Mouse (Mus musculus) kidney, embryonic 16.5 days (tissue): ENCODE results near the gene Add3. TPM values are rescaled to one million over a fixed set of nuclear protein-coding genes. Genes with fewer than 3 reads are reported as not detected.

Source experiments
- ATAC-seq: fragments of 200-750 bp; cut with Nextera tagmentation; 2 replicates; pipeline ENCODE4 v1.8.0; 2017; ENCODE audit warnings: moderate TSS enrichment; ENCODE audit not compliant: low FRiP score, low TSS enrichment
- H3K27ac ChIP-seq: fragments of 300-500 bp; sonication (generic); 2 replicates; pipeline ENCODE4 v1.5.1; 2014; ENCODE audit warnings: low read length
- H3K27me3 ChIP-seq: fragments of 300-500 bp; sonication (generic); 2 replicates; pipeline ENCODE4 v1.6.1; 2014; ENCODE audit warnings: low read length, control low read depth, mixed read lengths; ENCODE audit not compliant: insufficient read depth
- H3K36me3 ChIP-seq: fragments of 300-500 bp; sonication (generic); 2 replicates; pipeline ENCODE4 v1.6.1; 2014; ENCODE audit warnings: low read length, control low read depth, mixed read lengths; ENCODE audit not compliant: insufficient read depth
- H3K4me1 ChIP-seq: fragments of 300-500 bp; sonication (generic); 2 replicates; pipeline ENCODE4 v1.6.1; 2014; ENCODE audit warnings: low read length, control low read depth, mixed read lengths; ENCODE audit not compliant: insufficient read depth
- H3K4me2 ChIP-seq: fragments of 300-500 bp; sonication (generic); replicated peaks from 2 replicates; pipeline ENCODE4 v1.6.1; 2014; ENCODE audit warnings: low read depth, low read length
- H3K4me3 ChIP-seq: fragments of 300-500 bp; sonication (generic); 2 replicates; pipeline ENCODE4 v1.5.1; 2014; ENCODE audit warnings: mild to moderate bottlenecking, low read length
- H3K9ac ChIP-seq: fragments of 300-500 bp; sonication (generic); replicated peaks from 2 replicates; pipeline ENCODE4 v1.6.1; 2014; ENCODE audit warnings: low read length
- H3K9me3 ChIP-seq: fragments of 300-500 bp; sonication (generic); 2 replicates; pipeline ENCODE4 v1.6.1; 2016; ENCODE audit warnings: low read length, control low read depth
- WGBS: fragments of 180-500 bp; shearing (Covaris S2); extraction: QIAGEN DNeasy Blood & Tissue Kit; methylation state at CpG from one replicate; pipeline ENCODE4 v1.1.7; 2014; 5-methylcytosine and 5-hydroxymethylcytosine counted together
- polyA plus RNA-seq: library from polyadenylated mRNA; unstranded; fragments of >200 nt; fragmentation: Nextera tagmentation; extraction: Ambion mirVana; gene quantifications from 2 replicates; pipeline ENCODE4 v1.2.1, GENCODE M21; 2015

Add3 gene
- polyA plus RNA-seq = 85.1 and 87.0 TPM in 2 replicates

GRCm38 (mm10) chr19:53140044-53140803 is at the start of gene Add3:
TSS of gene Add3 (plus strand) at chr19:53140443.
- Histone ChIP-seq H3K4me3 (peak within 1 kb of the TSS; percentile 96), H3K4me2 (peak within 1 kb of the TSS; percentile 66), H3K27ac (peak within 1 kb of the TSS; percentile 92), H3K9ac (peak within 1 kb of the TSS; percentile 80), H3K4me1 (peaks cover 24% of the 10 kb centered on the region), H3K27me3 (no peaks in the 10 kb centered on the region), H3K9me3 (no peaks in the 10 kb centered on the region), H3K36me3 (no peaks in the 10 kb centered on the region)
- 4% methylated on average over 24 of the region's 24 CpGs for WGBS
- ATAC-seq = no peak

- no peak for ATAC-seq
- no peak overlapping the region for H3K9ac ChIP-seq
- no peaks in the 10 kb centered on the region for H3K36me3 ChIP-seq
- WGBS = 90% methylated on average over 5 of the region's 5 CpGs
- peaks cover 22% of the 10 kb centered on the region for H3K4me1 ChIP-seq
- H3K4me3 ChIP-seq = no peak overlapping the region
- H3K27me3 ChIP-seq = no peaks in the 10 kb centered on the region
- no peaks in the 10 kb centered on the region for H3K9me3 ChIP-seq
- H3K4me2 ChIP-seq = no peak overlapping the region
- H3K27ac ChIP-seq = no peak overlapping the region
Measured at GRCm38 (mm10) chr19:53090677-53091076, 49.6 kb upstream of the Add3 start.

GRCm38 (mm10) chr19:53092251-53092650 is 48.0 kb upstream of the Add3 start:
- WGBS = 73% methylated on average over 6 of the region's 6 CpGs
- Histone ChIP-seq H3K4me1 (peaks cover 8% of the 10 kb centered on the region), H3K4me3 (no peak overlapping the region), H3K36me3 (no peaks in the 10 kb centered on the region), H3K9me3 (no peaks in the 10 kb centered on the region), H3K27ac (0 out of 2 replicates have a peak overlapping the region, but pooled peaks have one; percentile 10), H3K9ac (no peak overlapping the region), H3K27me3 (no peaks in the 10 kb centered on the region), H3K4me2 (no peak overlapping the region)
- ATAC-seq = peak; percentile 28; the same call in 1 of the 2 replicates

GRCm38 (mm10) chr19:53093294-53093693 is 46.9 kb upstream of the Add3 start:
- Histone ChIP-seq H3K9me3 (no peaks in the 10 kb centered on the region), H3K27me3 (no peaks in the 10 kb centered on the region), H3K4me1 (no peaks in the 10 kb centered on the region), H3K9ac (no peak overlapping the region), H3K27ac (no peak overlapping the region), H3K4me2 (no peak overlapping the region), H3K36me3 (no peaks in the 10 kb centered on the region), H3K4me3 (no peak overlapping the region)
- ATAC-seq = no peak
- WGBS = 78% methylated on average over 3 of the region's 3 CpGs

DNA sequence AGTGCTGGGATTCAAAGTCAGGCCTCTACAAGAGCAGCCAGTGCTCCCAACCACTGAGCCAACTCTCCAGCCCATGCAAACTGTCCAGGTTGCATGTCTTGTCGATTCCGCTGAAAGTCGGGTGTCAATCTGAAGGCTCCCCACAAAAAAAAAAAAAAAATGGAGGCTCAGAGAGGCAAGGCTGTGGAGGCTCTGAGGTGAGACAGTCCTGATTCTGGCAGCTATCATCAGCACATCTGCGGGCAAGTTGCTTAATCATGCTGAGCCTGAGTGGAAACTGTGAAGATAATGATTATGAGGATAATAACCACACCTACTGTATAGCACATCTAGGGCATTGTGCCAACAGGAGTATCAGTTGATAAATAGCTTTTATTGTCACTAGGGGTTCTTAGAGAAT is 45.6 kb upstream of the Add3 start:
- H3K9me3 ChIP-seq = no peaks in the 10 kb centered on the region
- 85% methylated on average over 4 of the region's 4 CpGs for WGBS
- no peak overlapping the region for H3K27ac ChIP-seq
- no peaks in the 10 kb centered on the region for H3K36me3 ChIP-seq
- no peaks in the 10 kb centered on the region for H3K4me1 ChIP-seq
- H3K27me3 ChIP-seq = no peaks in the 10 kb centered on the region
- no peak overlapping the region for H3K4me3 ChIP-seq
- no peak overlapping the region for H3K4me2 ChIP-seq
- no peak overlapping the region for H3K9ac ChIP-seq
- ATAC-seq = no peak

- ATAC-seq = no peak
- Histone ChIP-seq H3K4me3 (no peak overlapping the region), H3K36me3 (no peaks in the 10 kb centered on the region), H3K9me3 (no peaks in the 10 kb centered on the region), H3K4me2 (no peak overlapping the region), H3K4me1 (peaks cover 20% of the 10 kb centered on the region), H3K27me3 (no peaks in the 10 kb centered on the region), H3K27ac (no peak overlapping the region), H3K9ac (no peak overlapping the region)
- 55% methylated on average over 12 of the region's 12 CpGs for WGBS
Measured at GRCm38 (mm10) chr19:53101374-53102300, 38.6 kb upstream of the Add3 start.

DNA sequence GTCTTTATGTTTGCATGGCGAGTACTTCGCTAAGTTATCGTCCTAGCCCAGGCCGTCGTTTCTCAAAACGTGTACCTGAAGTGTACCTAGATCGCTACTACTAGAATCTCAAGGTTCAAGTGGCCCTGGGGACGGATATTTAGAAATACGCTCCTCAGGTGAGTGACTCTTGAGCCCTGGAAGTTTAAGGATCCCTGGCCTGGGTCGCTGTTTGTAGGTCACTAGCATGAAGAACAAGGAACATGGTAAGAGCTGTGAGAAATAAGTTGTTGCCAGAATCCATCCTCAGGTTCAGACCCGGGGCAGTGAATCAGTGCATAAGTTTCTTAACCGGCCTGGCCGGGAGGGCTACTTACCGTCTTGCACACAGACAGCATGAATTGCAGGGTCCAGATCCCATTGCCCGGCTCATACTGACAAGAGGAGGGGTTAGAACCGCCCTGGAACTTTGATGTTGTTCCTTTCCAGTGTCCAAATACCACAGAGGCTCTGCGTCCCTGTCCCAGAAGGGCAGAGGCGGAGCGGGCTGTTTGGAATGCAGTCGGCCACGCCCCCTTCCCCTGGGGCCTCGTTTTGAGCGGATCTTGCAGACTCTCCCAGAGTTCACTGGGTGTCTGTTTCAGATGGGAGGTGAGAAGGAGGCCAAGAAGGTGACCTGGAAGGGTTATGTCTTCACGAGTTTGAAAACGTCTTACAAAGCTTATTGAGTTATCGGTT is 34.7 kb upstream of the Add3 start:
- Histone ChIP-seq H3K9ac (peak overlapping the region; percentile 49; the same call in 1 of the 2 replicates), H3K4me1 (peaks cover 20% of the 10 kb centered on the region), H3K9me3 (no peaks in the 10 kb centered on the region), H3K36me3 (no peaks in the 10 kb centered on the region), H3K27ac (peak overlapping the region; percentile 45; the same call in 1 of the 2 replicates), H3K4me3 (peak overlapping the region; percentile 17; the same call in 1 of the 2 replicates), H3K4me2 (peak overlapping the region; percentile 40), H3K27me3 (no peaks in the 10 kb centered on the region)
- 44% methylated on average over 26 of the region's 26 CpGs for WGBS
- peak; percentile 84 for ATAC-seq

GRCm38 (mm10) chr19:53106952-53107351 is 33.3 kb upstream of the Add3 start:
- no peak overlapping the region for H3K4me3 ChIP-seq
- no peak overlapping the region for H3K4me2 ChIP-seq
- ATAC-seq = no peak
- no peak overlapping the region for H3K27ac ChIP-seq
- WGBS = 76% methylated on average over 7 of the region's 7 CpGs
- no peaks in the 10 kb centered on the region for H3K36me3 ChIP-seq
- no peaks in the 10 kb centered on the region for H3K9me3 ChIP-seq
- H3K27me3 ChIP-seq = no peaks in the 10 kb centered on the region
- H3K9ac ChIP-seq = no peak overlapping the region
- peaks cover 13% of the 10 kb centered on the region for H3K4me1 ChIP-seq

GRCm38 (mm10) chr19:53107361-53108247 is 32.6 kb upstream of the Add3 start:
- Histone ChIP-seq H3K4me2 (no peak overlapping the region), H3K27ac (no peak overlapping the region), H3K27me3 (no peaks in the 10 kb centered on the region), H3K36me3 (no peaks in the 10 kb centered on the region), H3K9me3 (no peaks in the 10 kb centered on the region), H3K4me1 (peaks cover 12% of the 10 kb centered on the region), H3K9ac (no peak overlapping the region), H3K4me3 (no peak overlapping the region)
- 79% methylated on average over 18 of the region's 18 CpGs for WGBS
- ATAC-seq = no peak
